Comparison of ENCODE assay signal across 10 mouse cellular contexts in the genomic region with DNA sequence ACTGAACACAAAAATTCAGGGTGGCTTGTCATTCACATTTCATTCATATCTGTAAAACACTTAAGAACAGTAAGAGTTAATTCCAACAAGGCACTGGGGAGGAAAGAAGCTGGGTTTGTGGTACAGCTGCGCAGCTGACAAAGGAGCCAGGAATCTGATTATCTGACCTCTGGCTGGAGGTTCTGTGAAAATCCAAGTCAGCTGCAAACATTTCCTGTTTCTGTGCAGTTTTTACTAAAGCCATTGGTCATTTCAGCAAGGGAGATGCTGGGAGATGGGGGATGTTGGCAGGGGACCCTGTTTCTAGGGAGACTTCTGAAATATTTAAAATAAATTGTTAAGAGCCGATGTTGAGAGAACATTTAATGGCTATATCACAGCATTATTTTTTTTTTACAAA.
A peak's percentile ranks its signal among the peaks of the same experiment; 100 is the strongest.
DNase-seq lines count a peak whose midpoint lies in the region; TF ChIP-seq lines count a peak whose summit lies in the region.
"Had no signal": no experiment of that assay in that cellular context is flagged by ENCODE, and none has a peak within 500 bp of the region (broad histone marks: within the 10 kb centered on the region; RNA-seq: fewer than 3 reads in every experiment).

No protein-coding gene starts in this region.

- no peak overlapping the region for H3K4me3 ChIP-seq in C2C12 (ENCODE audit: insufficient read depth, poor library complexity, severe bottlenecking)
- H3K4me3 ChIP-seq: heart, adult 2 months had no signal

- H3K79me3 ChIP-seq in C2C12 (ENCODE audit: low read depth), result no peaks in the 10 kb centered on the region

- intact Hi-C loops in heart, postnatal 25 days (cut with DNase I), result no loop called here
- intact Hi-C loops in heart, postnatal 10 days (cut with DNase I), result no loop called here

- TF ChIP-seq CTCF in C2C12 (IDR thresholded peaks at IDR 0.05; ENCODE audit: control insufficient read depth, insufficient read depth, insufficient read length), result no peak

- no peaks in the 10 kb centered on the region for H3K27me3 ChIP-seq in C2C12 (ENCODE audit: control insufficient read depth, insufficient read depth, insufficient read length)

- H3ac ChIP-seq in C2C12 (ENCODE audit: control insufficient read depth, insufficient read length, low read depth), result no peak overlapping the region

- H3K79me2 ChIP-seq in C2C12 (ENCODE audit: control insufficient read depth, insufficient read depth), result no peaks in the 10 kb centered on the region

- DNase-seq in heart, adult 11 months, result peak; percentile 91
- no peak for DNase-seq in heart, postnatal 25 days (ENCODE audit: low spot score)
- DNase-seq in heart, postnatal 10 days, result peak; percentile 30
- peak; percentile 10 for DNase-seq in lung, postnatal 36 days
- no peak for DNase-seq in cerebellum, postnatal 14 days
- no peak for DNase-seq in ovary, postnatal 14 days (ENCODE audit: low spot score)
- DNase-seq in ovary, adult 18-20 months (ENCODE audit: low spot score), result no peak
- DNase-seq: spleen, adult 18-20 months had no signal

- no peaks in the 10 kb centered on the region for H3K36me3 ChIP-seq in C2C12 (ENCODE audit: control insufficient read depth, insufficient read depth)

TF ChIP-seq in C2C12, 6 proteins besides CTCF, POLR2A, EP300 and RAD21:
- peak; percentile 43 for TF ChIP-seq MYOD1 (IDR thresholded peaks at IDR 0.05; ENCODE audit: control insufficient read depth, insufficient read length, low read depth)
- no peak for TF ChIP-seq MAX (IDR thresholded peaks at IDR 0.05)

Comparison
In these comparisons a context has a peak if more than half of its experiments do, and no peak if none do; other contexts are left out.
1. DNase-seq: peak in heart, adult 11 months (single experiment), heart, postnatal 10 days (2 of 2) and lung, postnatal 36 days (single experiment); none in heart, postnatal 25 days (single experiment), cerebellum, postnatal 14 days (0 of 2), ovary, postnatal 14 days (single experiment) and ovary, adult 18-20 months (single experiment).